Mouse (Mus musculus): ENCODE results near the gene Aox1. TPM values are rescaled to one million over a fixed set of nuclear protein-coding genes. Genes with fewer than 3 reads are reported as not detected.

Aox1 gene
- polyA plus RNA-seq, 1 experiment from 2014 or later: 0.15 TPM

DNA sequence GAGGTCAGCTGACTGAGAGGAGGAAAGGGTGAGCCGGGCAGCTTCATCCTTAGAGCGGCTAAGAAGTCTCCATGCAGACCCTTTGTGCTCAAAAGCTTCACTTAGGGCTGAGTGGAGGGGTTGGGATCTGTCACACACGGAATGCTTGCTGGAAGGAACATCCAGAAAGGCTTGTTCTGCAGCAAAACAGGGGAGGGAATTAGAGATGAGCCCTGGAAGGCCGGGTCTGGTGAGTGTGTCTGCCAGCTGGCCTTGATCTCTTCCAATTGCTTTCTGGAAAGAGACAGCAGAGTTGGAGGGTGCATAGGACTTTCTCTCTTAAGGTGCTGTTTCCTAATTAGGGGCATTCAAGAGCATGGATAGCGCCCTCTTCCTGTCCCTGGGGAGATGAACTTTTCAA, 59.6 kb downstream of the Aox1 start:
- H3K9ac ChIP-seq (ENCODE audit: low read depth, low read length): no peak overlapping the region
- WGBS: 70% methylated on average over 5 of the region's 5 CpGs

GRCm38 (mm10) chr1:58090191-58090590, 60.5 kb downstream of the Aox1 start:
- Histone ChIP-seq H3K27ac (ENCODE audit: low read depth, low read length) (no peak overlapping the region), H3K27me3 (ENCODE audit: control insufficient read depth, insufficient read depth, low read length) (no peaks in the 10 kb centered on the region), H3K4me3 (ENCODE audit: low read depth, low read length) (no peak overlapping the region), H3K9ac (ENCODE audit: low read depth, low read length) (no peak overlapping the region), H3K9me3 (ENCODE audit: control insufficient read depth, low read length) (no peaks in the 10 kb centered on the region), H3K4me1 (replicated peaks; ENCODE audit: control insufficient read depth, insufficient read depth, low read length) (no peaks in the 10 kb centered on the region), H3K4me2 (replicated peaks; ENCODE audit: low read depth, low read length) (no peak overlapping the region), H3K36me3 (ENCODE audit: control insufficient read depth, insufficient read depth, low read length) (no peaks in the 10 kb centered on the region)
- ATAC-seq (ENCODE audit: low FRiP score): no peak
- no peak for DNase-seq (ENCODE audit: low spot score)
- WGBS: 90% methylated on average over 4 of the region's 4 CpGs

More for the DNA sequence above, 59.6 kb downstream of the Aox1 start:
- no peaks in the 10 kb centered on the region for H3K36me3 ChIP-seq (ENCODE audit: control insufficient read depth, insufficient read depth, low read length)
- DNase-seq (ENCODE audit: low spot score) (no peak), ATAC-seq (ENCODE audit: low FRiP score) (no peak)
- no peaks in the 10 kb centered on the region for H3K9me3 ChIP-seq (ENCODE audit: control insufficient read depth, low read length)
- no peak overlapping the region for H3K27ac ChIP-seq (ENCODE audit: low read depth, low read length)
- H3K4me3 ChIP-seq (ENCODE audit: low read depth, low read length): no peak overlapping the region
- no peak overlapping the region for H3K4me2 ChIP-seq (replicated peaks; ENCODE audit: low read depth, low read length)
- no peaks in the 10 kb centered on the region for H3K27me3 ChIP-seq (ENCODE audit: control insufficient read depth, insufficient read depth, low read length)
- no peaks in the 10 kb centered on the region for H3K4me1 ChIP-seq (replicated peaks; ENCODE audit: control insufficient read depth, insufficient read depth, low read length)

DNA sequence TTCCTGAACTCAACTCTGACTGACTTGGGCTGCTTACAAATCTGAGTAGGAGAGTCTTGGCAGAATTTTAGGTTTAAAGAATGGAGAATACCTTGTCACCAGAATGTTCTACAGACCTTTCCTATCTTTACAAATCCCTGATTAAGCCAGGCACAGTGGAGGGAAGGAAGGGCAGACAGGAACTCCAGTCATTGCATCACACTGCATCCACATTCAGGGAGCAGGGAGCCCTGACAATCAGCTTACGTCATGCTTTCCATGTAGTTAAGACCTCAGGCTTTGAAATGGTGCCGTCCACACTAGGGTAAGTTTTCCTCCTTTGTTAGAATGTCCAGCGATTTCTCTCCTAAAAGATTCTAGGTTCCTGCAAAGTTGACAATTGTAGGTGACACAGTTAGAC, 61.5 kb downstream of the Aox1 start:
- Histone ChIP-seq H3K36me3 (ENCODE audit: control insufficient read depth, insufficient read depth, low read length) (no peaks in the 10 kb centered on the region), H3K4me3 (ENCODE audit: low read depth, low read length) (no peak overlapping the region), H3K4me2 (replicated peaks; ENCODE audit: low read depth, low read length) (no peak overlapping the region), H3K27me3 (ENCODE audit: control insufficient read depth, insufficient read depth, low read length) (no peaks in the 10 kb centered on the region), H3K9ac (ENCODE audit: low read depth, low read length) (no peak overlapping the region), H3K9me3 (ENCODE audit: control insufficient read depth, low read length) (no peaks in the 10 kb centered on the region), H3K27ac (ENCODE audit: low read depth, low read length) (no peak overlapping the region), H3K4me1 (replicated peaks; ENCODE audit: control insufficient read depth, insufficient read depth, low read length) (no peaks in the 10 kb centered on the region)
- WGBS: 86% methylated on average over 3 of the region's 3 CpGs
- no peak for ATAC-seq (ENCODE audit: low FRiP score)
- no peak for DNase-seq (ENCODE audit: low spot score)

DNA sequence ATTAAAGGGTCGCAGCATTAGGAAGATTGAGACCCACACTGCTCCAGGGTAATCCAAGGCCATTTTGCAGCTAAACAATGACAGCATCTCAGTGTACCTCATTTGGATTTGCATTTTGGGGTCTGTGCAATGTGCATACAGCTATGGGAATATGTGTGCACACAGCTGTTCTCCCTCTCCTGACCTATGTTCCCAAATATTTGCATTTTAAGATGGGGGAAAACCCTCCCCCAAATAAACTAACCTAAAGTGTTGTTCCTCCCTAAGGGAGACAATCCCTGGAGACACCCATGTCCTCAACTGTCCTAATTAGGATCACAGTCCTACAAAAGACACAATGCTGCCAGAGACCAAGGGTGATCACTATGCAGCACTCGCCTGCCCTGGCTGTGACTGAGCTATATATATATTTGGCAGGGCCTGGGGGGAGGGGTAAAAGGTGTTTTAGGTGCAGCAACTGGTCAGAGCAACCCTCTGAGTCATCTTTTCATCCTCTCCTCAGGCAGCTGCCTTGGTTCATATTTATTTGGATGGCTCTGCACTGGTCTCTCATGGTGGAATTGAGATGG, 62.3 kb downstream of the Aox1 start:
- no peaks in the 10 kb centered on the region for H3K9me3 ChIP-seq (ENCODE audit: control insufficient read depth, low read length)
- no peak overlapping the region for H3K9ac ChIP-seq (ENCODE audit: low read depth, low read length)
- DNase-seq (ENCODE audit: low spot score) (no peak), ATAC-seq (ENCODE audit: low FRiP score) (no peak)
- 83% methylated on average over 2 of the region's 2 CpGs for WGBS
- no peak overlapping the region for H3K4me2 ChIP-seq (replicated peaks; ENCODE audit: low read depth, low read length)
- H3K4me1 ChIP-seq (replicated peaks; ENCODE audit: control insufficient read depth, insufficient read depth, low read length): no peaks in the 10 kb centered on the region
- no peaks in the 10 kb centered on the region for H3K27me3 ChIP-seq (ENCODE audit: control insufficient read depth, insufficient read depth, low read length)
- H3K4me3 ChIP-seq (ENCODE audit: low read depth, low read length): no peak overlapping the region
- H3K36me3 ChIP-seq (ENCODE audit: control insufficient read depth, insufficient read depth, low read length): no peaks in the 10 kb centered on the region
- no peak overlapping the region for H3K27ac ChIP-seq (ENCODE audit: low read depth, low read length)

DNA sequence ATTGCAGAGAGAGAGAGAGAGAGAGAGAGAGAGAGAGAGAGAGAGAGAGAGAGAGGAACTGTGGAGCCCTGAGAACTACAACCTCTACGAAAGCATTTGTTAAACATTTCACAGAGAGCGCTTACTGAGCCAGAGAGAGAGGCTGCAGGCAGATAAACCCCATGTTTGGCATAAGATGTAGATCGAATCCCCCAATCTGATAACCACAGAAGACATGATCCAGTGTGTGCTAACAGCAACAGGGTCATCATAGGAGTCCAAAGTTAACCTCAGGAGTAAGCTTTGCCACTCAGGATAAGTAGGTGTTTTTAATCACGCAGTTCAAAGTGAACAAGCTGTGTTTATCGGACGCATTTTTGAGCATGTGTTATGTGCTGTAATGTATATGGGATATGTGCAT, 67.6 kb downstream of the Aox1 start:
- no peak overlapping the region for H3K4me2 ChIP-seq (replicated peaks; ENCODE audit: low read depth, low read length)
- H3K4me3 ChIP-seq (ENCODE audit: low read depth, low read length): no peak overlapping the region
- no peak for DNase-seq (ENCODE audit: low spot score)
- 89% methylated on average over 6 of the region's 6 CpGs for WGBS
- no peaks in the 10 kb centered on the region for H3K27me3 ChIP-seq (ENCODE audit: control insufficient read depth, insufficient read depth, low read length)
- no peaks in the 10 kb centered on the region for H3K4me1 ChIP-seq (replicated peaks; ENCODE audit: control insufficient read depth, insufficient read depth, low read length)
- no peaks in the 10 kb centered on the region for H3K36me3 ChIP-seq (ENCODE audit: control insufficient read depth, insufficient read depth, low read length)
- no peak overlapping the region for H3K9ac ChIP-seq (ENCODE audit: low read depth, low read length)
- H3K9me3 ChIP-seq (ENCODE audit: control insufficient read depth, low read length): no peaks in the 10 kb centered on the region
- no peak for ATAC-seq (ENCODE audit: low FRiP score)
- H3K27ac ChIP-seq (ENCODE audit: low read depth, low read length): no peak overlapping the region

GRCm38 (mm10) chr1:58099119-58099518, 69.4 kb downstream of the Aox1 start:
- Histone ChIP-seq H3K4me3 (ENCODE audit: low read depth, low read length) (no peak overlapping the region), H3K9ac (ENCODE audit: low read depth, low read length) (no peak overlapping the region), H3K9me3 (ENCODE audit: control insufficient read depth, low read length) (no peaks in the 10 kb centered on the region), H3K4me1 (replicated peaks; ENCODE audit: control insufficient read depth, insufficient read depth, low read length) (no peaks in the 10 kb centered on the region), H3K4me2 (replicated peaks; ENCODE audit: low read depth, low read length) (no peak overlapping the region), H3K27ac (ENCODE audit: low read depth, low read length) (no peak overlapping the region), H3K27me3 (ENCODE audit: control insufficient read depth, insufficient read depth, low read length) (no peaks in the 10 kb centered on the region), H3K36me3 (ENCODE audit: control insufficient read depth, insufficient read depth, low read length) (no peaks in the 10 kb centered on the region)
- ATAC-seq (ENCODE audit: low FRiP score) (no peak), DNase-seq (ENCODE audit: low spot score) (no peak)

DNA sequence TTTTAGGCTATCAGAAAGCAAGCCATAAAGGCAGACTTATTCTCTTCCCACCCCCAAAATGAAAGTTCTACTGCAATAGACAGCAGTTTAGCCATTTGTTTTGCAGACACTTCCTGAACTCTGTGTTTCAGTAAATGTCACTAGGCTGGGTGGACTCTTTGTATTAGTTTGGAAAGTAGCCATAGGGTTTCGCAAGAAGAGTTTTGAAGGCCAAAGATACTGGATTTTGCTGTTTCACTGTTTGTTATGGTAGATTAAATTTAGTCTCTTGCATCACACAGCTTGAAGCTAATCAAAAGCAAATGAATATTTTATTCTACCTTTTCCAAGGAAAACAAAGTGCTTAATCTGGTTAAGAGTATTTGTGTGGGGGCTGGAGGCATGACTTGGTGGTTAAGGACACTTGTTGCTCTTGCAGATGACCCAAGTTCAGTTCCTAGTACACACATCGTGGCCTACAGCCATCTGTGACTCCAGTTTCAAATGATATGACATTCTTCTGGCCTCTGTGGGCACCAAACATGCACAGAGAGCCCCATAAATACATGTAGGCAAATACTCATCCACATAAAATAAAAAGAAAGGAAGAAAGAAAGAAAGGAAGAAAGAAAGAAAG, 71.9 kb downstream of the Aox1 start:
- H3K27me3 ChIP-seq (ENCODE audit: control insufficient read depth, insufficient read depth, low read length): no peaks in the 10 kb centered on the region
- no peak for ATAC-seq (ENCODE audit: low FRiP score)

DNA sequence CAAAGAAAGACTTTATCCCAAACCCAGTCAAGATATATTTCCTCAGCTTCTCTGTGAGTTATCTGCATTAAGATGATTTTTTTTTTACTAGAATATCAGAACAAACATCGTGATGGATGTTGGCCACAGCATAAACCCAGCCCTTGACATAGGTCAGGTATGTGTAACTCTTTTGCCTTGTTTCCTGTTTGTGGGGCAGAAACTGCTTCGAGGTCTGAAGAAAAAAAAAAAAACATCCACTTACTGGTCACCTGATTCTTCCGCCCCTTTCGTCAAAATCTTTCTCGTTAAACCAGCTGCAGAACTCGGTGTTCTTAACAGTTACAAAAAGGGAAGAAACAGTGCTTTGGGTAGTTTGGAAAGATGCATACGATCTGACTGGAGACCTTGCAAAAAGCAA, 72.8 kb downstream of the Aox1 start:
- no peaks in the 10 kb centered on the region for H3K4me1 ChIP-seq (replicated peaks; ENCODE audit: control insufficient read depth, insufficient read depth, low read length)
- no peak for ATAC-seq (ENCODE audit: low FRiP score)
- H3K4me3 ChIP-seq (ENCODE audit: low read depth, low read length): no peak overlapping the region
- WGBS: 82% methylated on average over 7 of the region's 7 CpGs
- no peak overlapping the region for H3K4me2 ChIP-seq (replicated peaks; ENCODE audit: low read depth, low read length)
- H3K9me3 ChIP-seq (ENCODE audit: control insufficient read depth, low read length): no peaks in the 10 kb centered on the region
- DNase-seq (ENCODE audit: low spot score): no peak
- H3K36me3 ChIP-seq (ENCODE audit: control insufficient read depth, insufficient read depth, low read length): no peaks in the 10 kb centered on the region
- no peak overlapping the region for H3K9ac ChIP-seq (ENCODE audit: low read depth, low read length)
- no peaks in the 10 kb centered on the region for H3K27me3 ChIP-seq (ENCODE audit: control insufficient read depth, insufficient read depth, low read length)
- H3K27ac ChIP-seq (ENCODE audit: low read depth, low read length): no peak overlapping the region

More for the DNA sequence above, 71.9 kb downstream of the Aox1 start:
- Histone ChIP-seq H3K9me3 (ENCODE audit: control insufficient read depth, low read length) (no peaks in the 10 kb centered on the region), H3K4me1 (replicated peaks; ENCODE audit: control insufficient read depth, insufficient read depth, low read length) (no peaks in the 10 kb centered on the region), H3K36me3 (ENCODE audit: control insufficient read depth, insufficient read depth, low read length) (no peaks in the 10 kb centered on the region), H3K4me3 (ENCODE audit: low read depth, low read length) (no peak overlapping the region), H3K27ac (ENCODE audit: low read depth, low read length) (no peak overlapping the region), H3K4me2 (replicated peaks; ENCODE audit: low read depth, low read length) (no peak overlapping the region), H3K9ac (ENCODE audit: low read depth, low read length) (no peak overlapping the region)
- no peak for DNase-seq (ENCODE audit: low spot score)
- WGBS: 85% methylated on average over 2 of the region's 2 CpGs

GRCm38 (mm10) chr1:58105685-58106084, 76.0 kb downstream of the Aox1 start:
- no peak for DNase-seq (ENCODE audit: low spot score)
- Histone ChIP-seq H3K27ac (ENCODE audit: low read depth, low read length) (no peak overlapping the region), H3K9me3 (ENCODE audit: control insufficient read depth, low read length) (no peaks in the 10 kb centered on the region), H3K4me3 (ENCODE audit: low read depth, low read length) (no peak overlapping the region), H3K36me3 (ENCODE audit: control insufficient read depth, insufficient read depth, low read length) (no peaks in the 10 kb centered on the region), H3K27me3 (ENCODE audit: control insufficient read depth, insufficient read depth, low read length) (no peaks in the 10 kb centered on the region), H3K9ac (ENCODE audit: low read depth, low read length) (no peak overlapping the region), H3K4me1 (replicated peaks; ENCODE audit: control insufficient read depth, insufficient read depth, low read length) (no peaks in the 10 kb centered on the region), H3K4me2 (replicated peaks; ENCODE audit: low read depth, low read length) (no peak overlapping the region)
- no peak for ATAC-seq (ENCODE audit: low FRiP score)
- 86% methylated on average over 6 of the region's 6 CpGs for WGBS

Data from hindbrain, embryonic 11.5 days (tissue).